Mouse (Mus musculus): Measurements from ENCODE around the gene Recql. TPM values are rescaled to one million over a fixed set of nuclear protein-coding genes. Genes with fewer than 3 reads are reported as not detected.

The Recql gene
- total and polyA plus RNA-seq, 3 experiments = 39.1 to 48.4 TPM; not detected in 1

GRCm38 (mm10) chr6:142339576-142339975 lies 47.3 kb downstream of the Recql start:
- H3K79me2 ChIP-seq (ENCODE audit: control insufficient read depth, insufficient read depth, low read length, poor library complexity) = no peaks in the 10 kb centered on the region
- no peak overlapping the region for H3K4me3 ChIP-seq (ENCODE audit: control insufficient read depth in 1 of 2, insufficient read depth in 1 of 2, low read depth in 2 of 2, low read length in 2 of 2)
- H3K4me1 ChIP-seq (ENCODE audit: control insufficient read depth in 1 of 2, insufficient read depth in 2 of 2, low read length in 2 of 2) = no peaks in the 10 kb centered on the region
- H3K36me3 ChIP-seq (ENCODE audit: control insufficient read depth in 1 of 2, insufficient read depth in 2 of 2, low read length in 2 of 2) = no peaks in the 10 kb centered on the region
- TF ChIP-seq HCFC1 (IDR thresholded peaks at IDR 0.05; ENCODE audit: low read depth, low read length) (no peak), NRF1 (IDR thresholded peaks at IDR 0.05; ENCODE audit: insufficient read depth, low read depth, low read length, poor library complexity, severe bottlenecking) (no peak)
- no peaks in the 10 kb centered on the region for H3K9me3 ChIP-seq (replicated peaks; ENCODE audit: insufficient read depth, low read length)
- H3K27me3 ChIP-seq (ENCODE audit: control insufficient read depth in 1 of 2, insufficient read depth in 2 of 2, low read length in 2 of 2) = peaks cover 0 to 2% of the 10 kb centered on the region in 2 experiments; a peak in 2 of 4 replicates
- H3K27ac ChIP-seq (ENCODE audit: control insufficient read depth, low read depth, low read length) = no peak overlapping the region
- H3K9ac ChIP-seq (ENCODE audit: control insufficient read depth, low read depth, low read length, poor library complexity, severe bottlenecking) = no peak overlapping the region
- no peak for DNase-seq (ENCODE audit: low read depth, low spot score)

- H3K36me3 ChIP-seq (ENCODE audit: control insufficient read depth in 1 of 2, insufficient read depth in 2 of 2, low read length in 2 of 2) = no peaks in the 10 kb centered on the region
- no peaks in the 10 kb centered on the region for H3K79me2 ChIP-seq (ENCODE audit: control insufficient read depth, insufficient read depth, low read length, poor library complexity)
- H3K4me1 ChIP-seq (ENCODE audit: control insufficient read depth in 1 of 2, insufficient read depth in 2 of 2, low read length in 2 of 2) = no peaks in the 10 kb centered on the region
- H3K4me3 ChIP-seq (ENCODE audit: control insufficient read depth in 1 of 2, insufficient read depth in 1 of 2, low read depth in 2 of 2, low read length in 2 of 2) = no peak overlapping the region
- no peaks in the 10 kb centered on the region for H3K9me3 ChIP-seq (replicated peaks; ENCODE audit: insufficient read depth, low read length)
- no peak for TF ChIP-seq KAT2A (conservative IDR thresholded peaks at IDR 0.05; ENCODE audit: low read depth, low read length)
- TF ChIP-seq ZKSCAN1 (IDR thresholded peaks at IDR 0.05; ENCODE audit: low read depth, low read length) = no peak
- no peak for TF ChIP-seq ZMIZ1 (IDR thresholded peaks at IDR 0.05; ENCODE audit: low read depth, low read length)
- no peak for TF ChIP-seq EP300 (IDR thresholded peaks at IDR 0.05; ENCODE audit: low read depth in 1 of 2, low read length in 2 of 2)
- TF ChIP-seq TAL1 (IDR thresholded peaks at IDR 0.05; ENCODE audit: low read length) = no peak
- no peak for TF ChIP-seq MAFK (IDR thresholded peaks at IDR 0.05; ENCODE audit: borderline replicate concordance, low read depth, low read length)
- TF ChIP-seq POLR2AphosphoS5 (IDR thresholded peaks at IDR 0.05; ENCODE audit: borderline replicate concordance, low read depth, low read length) = no peak
- H3K9ac ChIP-seq (ENCODE audit: control insufficient read depth, low read depth, low read length, poor library complexity, severe bottlenecking) = no peak overlapping the region
- peaks cover 0 to 2% of the 10 kb centered on the region in 2 experiments; a peak in 2 of 4 replicates for H3K27me3 ChIP-seq (ENCODE audit: control insufficient read depth in 1 of 2, insufficient read depth in 2 of 2, low read length in 2 of 2)
- no peak for DNase-seq (ENCODE audit: low read depth, low spot score)
- H3K27ac ChIP-seq (ENCODE audit: control insufficient read depth, low read depth, low read length) = no peak overlapping the region
Measured at GRCm38 (mm10) chr6:142338961-142339360, 47.9 kb downstream of the Recql start.

- no peaks in the 10 kb centered on the region for H3K79me2 ChIP-seq (ENCODE audit: control insufficient read depth, insufficient read depth, low read length, poor library complexity)
- H3K27ac ChIP-seq (ENCODE audit: control insufficient read depth, low read depth, low read length) = no peak overlapping the region; the same call in 1 of the 2 replicates
- peaks cover 0 to 7% of the 10 kb centered on the region in 2 experiments; a peak in 2 of 4 replicates for H3K36me3 ChIP-seq (ENCODE audit: control insufficient read depth in 1 of 2, insufficient read depth in 2 of 2, low read length in 2 of 2)
- no peak overlapping the region for H3K4me3 ChIP-seq (ENCODE audit: control insufficient read depth in 1 of 2, insufficient read depth in 1 of 2, low read depth in 2 of 2, low read length in 2 of 2)
- H3K9ac ChIP-seq (ENCODE audit: control insufficient read depth, low read depth, low read length, poor library complexity, severe bottlenecking) = no peak overlapping the region
- no peaks in the 10 kb centered on the region for H3K9me3 ChIP-seq (replicated peaks; ENCODE audit: insufficient read depth, low read length)
- H3K27me3 ChIP-seq (ENCODE audit: control insufficient read depth in 1 of 2, insufficient read depth in 2 of 2, low read length in 2 of 2) = no peaks in the 10 kb centered on the region; a peak in 1 of 4 replicates
- TF ChIP-seq RCOR1 (IDR thresholded peaks at IDR 0.05; ENCODE audit: low read depth, low read length) (peak; percentile 77), ZC3H11A (IDR thresholded peaks at IDR 0.05; ENCODE audit: low read depth, low read length) (no peak), CHD1 (IDR thresholded peaks at IDR 0.05; ENCODE audit: low read depth, low read length) (no peak), BHLHE40 (IDR thresholded peaks at IDR 0.05; ENCODE audit: borderline replicate concordance, low read depth, low read length) (peak; percentile 14; the same call in 1 of the 2 replicates), ZNF384 (IDR thresholded peaks at IDR 0.05; ENCODE audit: low read depth, low read length) (0 out of 2 replicates have a peak, but pooled peaks have one; percentile 48), NRF1 (IDR thresholded peaks at IDR 0.05; ENCODE audit: insufficient read depth, low read depth, low read length, poor library complexity, severe bottlenecking) (no peak), USF1 (IDR thresholded peaks at IDR 0.05; ENCODE audit: low read depth, low read length) (no peak), GABPA (IDR thresholded peaks at IDR 0.05; ENCODE audit: low read depth, low read length) (no peak), MXI1 (IDR thresholded peaks at IDR 0.05; ENCODE audit: low read depth, low read length) (no peak), ETS1 (IDR thresholded peaks at IDR 0.05; ENCODE audit: low read depth, low read length) (peak; percentile 84), SIN3A (IDR thresholded peaks at IDR 0.05; ENCODE audit: low read length) (peak; percentile 31; the same call in 1 of the 2 replicates), EP300 (IDR thresholded peaks at IDR 0.05; ENCODE audit: low read depth in 1 of 2, low read length in 2 of 2) (peak; percentile 50 to 64; a peak in 3 of 4 replicates), GATA1 (IDR thresholded peaks at IDR 0.05; ENCODE audit: low read depth, low read length) (0 out of 2 replicates have a peak, but pooled peaks have one; percentile 37), TCF12 (IDR thresholded peaks at IDR 0.05; ENCODE audit: low read depth, low read length) (peak; percentile 71)
- peaks cover 22 to 23% of the 10 kb centered on the region in 2 experiments for H3K4me1 ChIP-seq (ENCODE audit: control insufficient read depth in 1 of 2, insufficient read depth in 2 of 2, low read length in 2 of 2)
- peak; percentile 28 for DNase-seq (ENCODE audit: low read depth, low spot score)
Measured at GRCm38 (mm10) chr6:142329201-142329600, 57.7 kb downstream of the Recql start.

Data from MEL (cell line).